Mouse (Mus musculus) testis, adult 2 months (tissue): Measurements from ENCODE around the gene Olfr654.

Experiments used
- CTCF ChIP-seq: fragments of 200-500 bp; IDR thresholded peaks from 2 replicates; pipeline ENCODE4 v1.5.1; 2012; ENCODE audit warnings: low read depth, mild to moderate bottlenecking, inconsistent platforms, low read length, moderate library complexity; ENCODE audit not compliant: control insufficient read depth, insufficient read depth, insufficient replicate concordance
- POLR2A ChIP-seq: fragments of 200-500 bp; IDR thresholded peaks from 2 replicates; pipeline ENCODE4 v1.6.1; 2012; ENCODE audit warnings: low read depth, mild to moderate bottlenecking, inconsistent platforms, low read length, moderate library complexity; ENCODE audit not compliant: control insufficient read depth

- TF ChIP-seq CTCF = peak; percentile 86; the same call in 1 of the 2 replicates
- no peak for TF ChIP-seq POLR2A
Observed at GRCm38 (mm10) chr7:104603173-104603572, 16.3 kb downstream of the Olfr654 start.
